Mouse (Mus musculus): ENCODE data around the gene Efhc1. TPM values are rescaled to one million over a fixed set of nuclear protein-coding genes. Genes with fewer than 3 reads are reported as not detected.

The Efhc1 gene
- polyA plus RNA-seq, 1 experiment, result 0.13 TPM

DNA sequence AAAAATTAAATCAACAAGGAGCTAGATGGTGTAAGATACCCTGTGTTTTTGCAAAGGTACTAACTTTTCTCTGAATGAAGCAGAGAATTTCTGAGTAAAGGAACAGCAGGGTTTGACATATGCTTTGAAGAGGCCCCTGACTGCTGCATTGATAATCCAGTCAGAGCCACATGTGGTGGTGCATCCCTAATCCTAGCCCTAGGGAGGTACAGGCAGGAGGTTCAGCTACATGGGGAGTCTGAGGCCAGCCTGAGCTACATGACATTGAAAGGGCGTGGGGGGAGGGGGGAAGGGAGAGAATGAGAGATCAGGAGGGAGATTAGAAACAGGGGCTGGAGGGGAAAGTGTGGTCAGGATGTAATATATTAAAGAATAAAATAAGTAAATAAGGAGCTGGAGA is 29.1 kb downstream of the Efhc1 start:
- no peaks in the 10 kb centered on the region for H3K27me3 ChIP-seq (ENCODE audit: control insufficient read depth, insufficient read depth, insufficient read length)
- no peaks in the 10 kb centered on the region for H3K36me3 ChIP-seq (ENCODE audit: control insufficient read depth, insufficient read depth)
- TF ChIP-seq POLR2A (IDR thresholded peaks at IDR 0.05; ENCODE audit: insufficient read length, low read depth), result no peak
- TF ChIP-seq TCF12 (IDR thresholded peaks at IDR 0.05; ENCODE audit: insufficient read depth, poor library complexity, severe bottlenecking), result no peak
- TF ChIP-seq MAX (IDR thresholded peaks at IDR 0.05; ENCODE audit: low read depth), result no peak
- no peak for TF ChIP-seq MYOG (IDR thresholded peaks at IDR 0.05; ENCODE audit: control insufficient read depth in 1 of 3, insufficient read depth in 1 of 3, insufficient read length in 2 of 3, low read depth in 2 of 3)
- TF ChIP-seq SRF (IDR thresholded peaks at IDR 0.05; ENCODE audit: control insufficient read depth, insufficient read length, low read depth), result no peak
- no peak for TF ChIP-seq REST (IDR thresholded peaks at IDR 0.05; ENCODE audit: insufficient read depth, insufficient read length)
- no peak for TF ChIP-seq USF1 (IDR thresholded peaks at IDR 0.05; ENCODE audit: low read depth)
- no peak for TF ChIP-seq TCF3 (IDR thresholded peaks at IDR 0.05; ENCODE audit: insufficient read length, low read depth)
- no peaks in the 10 kb centered on the region for H3K79me2 ChIP-seq (ENCODE audit: control insufficient read depth, insufficient read depth)
- no peak overlapping the region for H3K4me3 ChIP-seq
- no peak overlapping the region for H3K4me2 ChIP-seq (ENCODE audit: low read depth)
- H3ac ChIP-seq (ENCODE audit: control insufficient read depth, insufficient read length), result no peak overlapping the region

DNA sequence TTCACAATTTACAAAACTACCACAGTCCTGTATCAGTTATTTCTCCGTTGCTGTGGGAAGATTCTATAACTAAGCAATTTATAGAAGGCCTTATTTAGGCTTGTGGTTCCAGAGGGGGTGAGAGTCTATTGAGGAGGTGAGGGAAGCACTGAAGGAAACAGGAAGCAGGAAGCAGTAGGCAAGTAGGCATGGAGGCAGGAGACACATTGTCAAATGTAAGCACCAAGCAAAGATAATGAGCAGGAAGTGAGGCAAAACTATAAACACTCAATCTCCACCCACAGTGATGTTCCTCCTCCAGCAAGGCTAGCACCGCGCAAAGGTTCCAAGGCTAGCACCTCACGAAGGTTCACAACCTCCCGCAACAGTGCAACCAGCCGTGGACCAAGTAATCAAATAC is 30.3 kb downstream of the Efhc1 start:
- H3K36me3 ChIP-seq (ENCODE audit: control insufficient read depth, insufficient read depth), result no peaks in the 10 kb centered on the region

DNA sequence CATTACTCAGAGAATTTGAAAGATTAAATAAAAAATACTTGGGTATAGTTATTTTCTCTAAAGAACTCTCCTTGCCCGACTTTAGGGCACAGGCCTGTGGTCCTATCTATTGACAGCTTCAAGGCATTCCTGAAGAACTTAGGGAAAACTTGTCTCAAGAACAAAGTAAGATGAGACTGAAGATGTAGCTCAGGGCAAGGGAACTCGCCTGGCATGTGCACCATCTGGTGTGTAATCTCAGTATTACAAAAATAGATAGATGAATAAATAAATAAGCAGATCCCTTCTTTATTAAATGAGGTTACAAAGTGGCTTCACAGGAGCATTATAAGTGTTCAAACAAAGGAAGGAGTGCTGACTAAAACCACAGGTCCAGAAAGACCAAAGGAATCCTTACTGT is 32.7 kb downstream of the Efhc1 start:
- H3K27me3 ChIP-seq (ENCODE audit: control insufficient read depth, insufficient read depth, insufficient read length), result no peaks in the 10 kb centered on the region
- H3K4me2 ChIP-seq (ENCODE audit: low read depth), result no peak overlapping the region
- H3K4me3 ChIP-seq, result no peak overlapping the region
- H3K36me3 ChIP-seq (ENCODE audit: control insufficient read depth, insufficient read depth), result no peaks in the 10 kb centered on the region
- no peaks in the 10 kb centered on the region for H3K79me2 ChIP-seq (ENCODE audit: control insufficient read depth, insufficient read depth)
- H3ac ChIP-seq (ENCODE audit: control insufficient read depth, insufficient read length), result no peak overlapping the region
- no peak for TF ChIP-seq TCF3 (IDR thresholded peaks at IDR 0.05; ENCODE audit: insufficient read length, low read depth)
- no peak for TF ChIP-seq MYOD1 (IDR thresholded peaks at IDR 0.05; ENCODE audit: control insufficient read depth in 1 of 3, insufficient read length in 2 of 3, low read depth in 2 of 3)
- TF ChIP-seq TCF12 (IDR thresholded peaks at IDR 0.05; ENCODE audit: insufficient read depth, poor library complexity, severe bottlenecking), result no peak
- no peak for TF ChIP-seq POLR2AphosphoS2 (IDR thresholded peaks at IDR 0.05; ENCODE audit: insufficient read length, low read depth)
- no peak for TF ChIP-seq SRF (IDR thresholded peaks at IDR 0.05; ENCODE audit: control insufficient read depth, insufficient read length, low read depth)
- TF ChIP-seq USF1 (IDR thresholded peaks at IDR 0.05; ENCODE audit: low read depth), result no peak
- TF ChIP-seq MAX (IDR thresholded peaks at IDR 0.05; ENCODE audit: low read depth), result no peak
- no peak for TF ChIP-seq MYOG (IDR thresholded peaks at IDR 0.05; ENCODE audit: control insufficient read depth in 1 of 3, insufficient read depth in 1 of 3, insufficient read length in 2 of 3, low read depth in 2 of 3)
- no peak for TF ChIP-seq REST (IDR thresholded peaks at IDR 0.05; ENCODE audit: insufficient read depth, insufficient read length)
- no peak for TF ChIP-seq E2F4 (IDR thresholded peaks at IDR 0.05; ENCODE audit: insufficient read depth)
- TF ChIP-seq POLR2A (IDR thresholded peaks at IDR 0.05; ENCODE audit: insufficient read length, low read depth), result no peak
- TF ChIP-seq CEBPB (IDR thresholded peaks at IDR 0.05; ENCODE audit: insufficient read depth, poor library complexity, severe bottlenecking), result no peak

More for the DNA sequence above, 30.3 kb downstream of the Efhc1 start:
- Histone ChIP-seq H3K27me3 (ENCODE audit: control insufficient read depth, insufficient read depth, insufficient read length) (no peaks in the 10 kb centered on the region), H3K4me2 (ENCODE audit: low read depth) (no peak overlapping the region), H3ac (ENCODE audit: control insufficient read depth, insufficient read length) (no peak overlapping the region), H3K79me2 (ENCODE audit: control insufficient read depth, insufficient read depth) (no peaks in the 10 kb centered on the region), H3K4me3 (no peak overlapping the region)
- TF ChIP-seq SRF (IDR thresholded peaks at IDR 0.05; ENCODE audit: control insufficient read depth, insufficient read length, low read depth), result no peak
- TF ChIP-seq E2F4 (IDR thresholded peaks at IDR 0.05; ENCODE audit: insufficient read depth), result no peak
- no peak for TF ChIP-seq TCF3 (IDR thresholded peaks at IDR 0.05; ENCODE audit: insufficient read length, low read depth)
- TF ChIP-seq MAX (IDR thresholded peaks at IDR 0.05; ENCODE audit: low read depth), result no peak
- TF ChIP-seq POLR2A (IDR thresholded peaks at IDR 0.05; ENCODE audit: insufficient read length, low read depth), result no peak
- no peak for TF ChIP-seq MYOG (IDR thresholded peaks at IDR 0.05; ENCODE audit: control insufficient read depth in 1 of 3, insufficient read depth in 1 of 3, insufficient read length in 2 of 3, low read depth in 2 of 3)
- TF ChIP-seq POLR2AphosphoS2 (IDR thresholded peaks at IDR 0.05; ENCODE audit: insufficient read length, low read depth), result no peak

DNA sequence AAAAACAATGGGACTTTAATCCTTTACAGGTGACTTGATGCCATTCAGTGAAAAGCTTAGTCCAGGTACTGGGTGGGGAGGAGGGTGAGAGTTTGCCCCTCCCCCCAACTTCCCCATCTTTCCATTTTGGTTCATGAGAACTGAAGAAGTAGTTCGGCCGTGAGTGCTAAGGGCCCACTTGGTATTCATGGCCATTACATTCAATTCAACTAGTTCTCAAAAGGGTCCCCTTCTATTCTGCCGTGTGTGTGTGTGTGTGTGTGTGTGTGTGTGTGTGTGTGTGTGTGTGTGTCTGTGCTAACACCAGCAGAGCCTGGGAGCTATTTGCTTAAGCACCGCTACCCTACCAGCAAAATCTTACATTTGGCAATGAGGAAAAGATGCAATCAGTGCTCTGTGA is 33.2 kb downstream of the Efhc1 start:
- no peak for TF ChIP-seq USF1 (IDR thresholded peaks at IDR 0.05; ENCODE audit: low read depth)
- no peak for TF ChIP-seq TCF12 (IDR thresholded peaks at IDR 0.05; ENCODE audit: insufficient read depth, poor library complexity, severe bottlenecking)
- TF ChIP-seq POLR2A (IDR thresholded peaks at IDR 0.05; ENCODE audit: insufficient read length, low read depth), result no peak
- no peak for TF ChIP-seq MYOG (IDR thresholded peaks at IDR 0.05; ENCODE audit: control insufficient read depth in 1 of 3, insufficient read depth in 1 of 3, insufficient read length in 2 of 3, low read depth in 2 of 3)
- TF ChIP-seq POLR2AphosphoS2 (IDR thresholded peaks at IDR 0.05; ENCODE audit: insufficient read length, low read depth), result no peak
- TF ChIP-seq E2F4 (IDR thresholded peaks at IDR 0.05; ENCODE audit: insufficient read depth), result no peak
- no peak for TF ChIP-seq MYOD1 (IDR thresholded peaks at IDR 0.05; ENCODE audit: control insufficient read depth in 1 of 3, insufficient read length in 2 of 3, low read depth in 2 of 3)
- TF ChIP-seq MAX (IDR thresholded peaks at IDR 0.05; ENCODE audit: low read depth), result no peak
- no peak for TF ChIP-seq REST (IDR thresholded peaks at IDR 0.05; ENCODE audit: insufficient read depth, insufficient read length)
- TF ChIP-seq CEBPB (IDR thresholded peaks at IDR 0.05; ENCODE audit: insufficient read depth, poor library complexity, severe bottlenecking), result no peak
- TF ChIP-seq SRF (IDR thresholded peaks at IDR 0.05; ENCODE audit: control insufficient read depth, insufficient read length, low read depth), result no peak
- Histone ChIP-seq H3K27me3 (ENCODE audit: control insufficient read depth, insufficient read depth, insufficient read length) (no peaks in the 10 kb centered on the region), H3ac (ENCODE audit: control insufficient read depth, insufficient read length) (no peak overlapping the region)

More for the DNA sequence above, 33.2 kb downstream of the Efhc1 start:
- Histone ChIP-seq H3K79me2 (ENCODE audit: control insufficient read depth, insufficient read depth) (no peaks in the 10 kb centered on the region), H3K36me3 (ENCODE audit: control insufficient read depth, insufficient read depth) (no peaks in the 10 kb centered on the region), H3K4me3 (no peak overlapping the region), H3K4me2 (ENCODE audit: low read depth) (no peak overlapping the region)

Data from myocyte (in vitro differentiated cells).